Mouse (Mus musculus): ENCODE results near the gene Cks1b. TPM values are rescaled to one million over a fixed set of nuclear protein-coding genes. Genes with fewer than 3 reads are reported as not detected.

Gene Cks1b
- total and polyA plus RNA-seq, 3 experiments, result 177 to 438 (median 271) TPM

- TF ChIP-seq ZMIZ1 (IDR thresholded peaks at IDR 0.05; ENCODE audit: low read depth, low read length), result peak; percentile 86
- TF ChIP-seq ETS1 (IDR thresholded peaks at IDR 0.05; ENCODE audit: low read depth, low read length), result peak; percentile 26
- no peak for TF ChIP-seq RAD21 (IDR thresholded peaks at IDR 0.05; ENCODE audit: low read depth, low read length)
- TF ChIP-seq JUND (IDR thresholded peaks at IDR 0.05; ENCODE audit: low read depth, low read length), result no peak
Measured at GRCm38 (mm10) chr3:89418170-89418860, at the start of gene Cks1b, which contains the start of gene Shc1 (continued).

DNA sequence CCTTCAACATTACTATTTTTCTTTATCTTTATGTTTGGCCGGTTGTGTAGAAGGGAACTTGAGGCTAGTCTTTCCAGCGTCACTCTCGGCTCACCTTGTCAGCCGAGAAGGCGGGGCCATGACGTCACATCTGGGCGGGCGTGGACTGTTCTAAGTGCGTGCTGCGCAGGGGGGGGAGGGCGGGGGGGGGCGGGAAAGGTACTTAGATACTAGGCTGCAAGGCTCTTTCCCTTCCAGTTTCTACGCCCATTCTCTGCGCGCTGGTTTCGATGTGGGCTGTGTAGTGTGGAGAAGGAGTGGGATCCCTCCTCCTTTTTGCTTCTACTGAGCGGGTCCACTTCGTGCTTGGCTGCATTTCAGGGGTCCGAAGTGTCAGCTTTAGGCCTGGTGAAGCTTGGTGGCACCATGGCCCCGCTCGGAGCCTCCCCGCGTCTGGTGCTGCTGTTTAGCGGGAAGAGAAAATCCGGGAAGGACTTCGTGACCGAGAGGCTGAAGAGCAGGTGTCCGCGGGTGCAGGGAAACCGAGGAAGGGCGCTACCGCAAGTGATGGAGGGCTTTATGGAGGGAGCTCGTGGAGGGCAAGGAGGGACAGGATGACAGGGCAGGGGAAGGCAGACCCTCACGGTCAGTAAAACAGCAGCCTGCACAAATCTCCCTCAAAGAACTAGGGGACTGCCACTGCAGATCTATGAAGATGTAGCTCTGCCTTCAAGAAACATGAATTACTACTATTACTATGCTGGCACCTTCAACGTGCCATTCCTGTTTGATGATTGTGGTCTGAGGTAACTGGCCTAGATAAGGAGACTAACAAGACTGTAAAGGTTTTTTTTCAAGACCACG, 41.0 kb upstream of the Cks1b start:
- Histone ChIP-seq H3K36me3 (ENCODE audit: control insufficient read depth in 1 of 2, insufficient read depth in 2 of 2, low read length in 2 of 2) (peaks cover 0 to 10% of the 10 kb centered on the region in 2 experiments; a peak in 2 of 4 replicates), H3K9me3 (replicated peaks; ENCODE audit: insufficient read depth, low read length) (no peaks in the 10 kb centered on the region), H3K9ac (ENCODE audit: control insufficient read depth, low read depth, low read length, poor library complexity, severe bottlenecking) (peak overlapping the region; percentile 84), H3K27ac (ENCODE audit: control insufficient read depth, low read depth, low read length) (peak overlapping the region; percentile 80), H3K4me1 (ENCODE audit: control insufficient read depth in 1 of 2, insufficient read depth in 2 of 2, low read length in 2 of 2) (peaks cover 11 to 20% of the 10 kb centered on the region in 2 experiments), H3K79me2 (ENCODE audit: control insufficient read depth, insufficient read depth, low read length, poor library complexity) (peaks cover 4% of the 10 kb centered on the region; the same call in 1 of the 2 replicates), H3K27me3 (ENCODE audit: control insufficient read depth in 1 of 2, insufficient read depth in 2 of 2, low read length in 2 of 2) (no peaks in the 10 kb centered on the region), H3K4me3 (ENCODE audit: control insufficient read depth in 1 of 2, insufficient read depth in 1 of 2, low read depth in 2 of 2, low read length in 2 of 2) (peak overlapping the region; percentile 87 to 95)
- peak; percentile 98 for DNase-seq (ENCODE audit: low read depth, low spot score)
- peak; percentile 54; the same call in 1 of the 2 replicates for TF ChIP-seq NRF1 (IDR thresholded peaks at IDR 0.05; ENCODE audit: insufficient read depth, low read depth, low read length, poor library complexity, severe bottlenecking)
- TF ChIP-seq POLR2A (IDR thresholded peaks at IDR 0.05; ENCODE audit: control insufficient read depth in 1 of 2, insufficient read depth in 1 of 2, low read depth in 1 of 2, low read length in 2 of 2, poor library complexity in 1 of 2), result peak; percentile 66 to 75; a peak in 2 of 4 replicates
- TF ChIP-seq ZNF384 (IDR thresholded peaks at IDR 0.05; ENCODE audit: low read depth, low read length), result peak; percentile 81
- peak; percentile 17; the same call in 1 of the 2 replicates for TF ChIP-seq USF1 (IDR thresholded peaks at IDR 0.05; ENCODE audit: low read depth, low read length)
- peak; percentile 73 for TF ChIP-seq GATA1 (IDR thresholded peaks at IDR 0.05; ENCODE audit: low read depth, low read length)
- peak; percentile 85 for TF ChIP-seq MAZ (IDR thresholded peaks at IDR 0.05; ENCODE audit: low read depth, low read length)
- peak; percentile 49; the same call in 1 of the 2 replicates for TF ChIP-seq TCF12 (IDR thresholded peaks at IDR 0.05; ENCODE audit: low read depth, low read length)
- no peak for TF ChIP-seq CHD2 (IDR thresholded peaks at IDR 0.05; ENCODE audit: low read length)
- peak; percentile 4; the same call in 1 of the 2 replicates for TF ChIP-seq MEF2A (IDR thresholded peaks at IDR 0.05; ENCODE audit: extremely low read depth, insufficient replicate concordance, low read depth, low read length, poor library complexity, severe bottlenecking)
- no peak for TF ChIP-seq MAFK (IDR thresholded peaks at IDR 0.05; ENCODE audit: borderline replicate concordance, low read depth, low read length)
- TF ChIP-seq ZKSCAN1 (IDR thresholded peaks at IDR 0.05; ENCODE audit: low read depth, low read length), result peak; percentile 29; the same call in 1 of the 2 replicates
- TF ChIP-seq MAX (IDR thresholded peaks at IDR 0.05; ENCODE audit: low read length), result peak; percentile 71; the same call in 1 of the 2 replicates
- no peak for TF ChIP-seq ELF1 (IDR thresholded peaks at IDR 0.05; ENCODE audit: low read depth, low read length)
- TF ChIP-seq SMC3 (IDR thresholded peaks at IDR 0.05; ENCODE audit: low read depth, low read length), result no peak
- peak; percentile 66 for TF ChIP-seq HCFC1 (IDR thresholded peaks at IDR 0.05; ENCODE audit: low read depth, low read length)
- peak; percentile 51 for TF ChIP-seq BHLHE40 (IDR thresholded peaks at IDR 0.05; ENCODE audit: borderline replicate concordance, low read depth, low read length)
- TF ChIP-seq ZMIZ1 (IDR thresholded peaks at IDR 0.05; ENCODE audit: low read depth, low read length), result peak; percentile 66
- TF ChIP-seq CHD1 (IDR thresholded peaks at IDR 0.05; ENCODE audit: low read depth, low read length), result peak; percentile 98
- no peak for TF ChIP-seq RAD21 (IDR thresholded peaks at IDR 0.05; ENCODE audit: low read depth, low read length)
- TF ChIP-seq KAT2A (conservative IDR thresholded peaks at IDR 0.05; ENCODE audit: low read depth, low read length), result no peak
- no peak for TF ChIP-seq MYB (IDR thresholded peaks at IDR 0.05; ENCODE audit: low read depth, low read length)
- no peak for TF ChIP-seq RCOR1 (IDR thresholded peaks at IDR 0.05; ENCODE audit: low read depth, low read length)
- TF ChIP-seq JUND (IDR thresholded peaks at IDR 0.05; ENCODE audit: low read depth, low read length), result no peak
- TF ChIP-seq E2F4 (IDR thresholded peaks at IDR 0.05; ENCODE audit: borderline replicate concordance, low read depth, low read length), result peak; percentile 44; the same call in 1 of the 2 replicates
- no peak for TF ChIP-seq UBTF (IDR thresholded peaks at IDR 0.05; ENCODE audit: borderline replicate concordance, insufficient read depth, low read depth, low read length)
- no peak for TF ChIP-seq USF2 (IDR thresholded peaks at IDR 0.05; ENCODE audit: borderline replicate concordance in 1 of 2, insufficient read depth in 1 of 2, low read depth in 1 of 2, low read length in 2 of 2)
- no peak for TF ChIP-seq POLR2AphosphoS5 (IDR thresholded peaks at IDR 0.05; ENCODE audit: borderline replicate concordance, low read depth, low read length)
- peak; percentile 71 for TF ChIP-seq SIN3A (IDR thresholded peaks at IDR 0.05; ENCODE audit: low read length)
- TF ChIP-seq ZC3H11A (IDR thresholded peaks at IDR 0.05; ENCODE audit: low read depth, low read length), result no peak
